Mouse (Mus musculus) neural tube, embryonic 13.5 days (tissue): Measurements from ENCODE around the gene Adcy10. TPM values are rescaled to one million over a fixed set of nuclear protein-coding genes. Genes with fewer than 3 reads are reported as not detected.

Experiments
- ATAC-seq: fragments of 200-750 bp; cut with Nextera tagmentation; 2 replicates; pipeline ENCODE4 v1.8.0; 2017; ENCODE audit warnings: low read depth, mild to moderate bottlenecking, moderate TSS enrichment, moderate library complexity
- H3K27ac ChIP-seq: fragments of 300-500 bp; sonication (generic); replicated peaks from 2 replicates; pipeline ENCODE4 v1.5.1; 2015; ENCODE audit warnings: moderate library complexity, mild to moderate bottlenecking, inconsistent platforms
- H3K27me3 ChIP-seq: fragments of 300-500 bp; sonication (generic); 2 replicates; pipeline ENCODE4 v1.6.1; 2015; ENCODE audit warnings: mild to moderate bottlenecking, inconsistent platforms
- H3K36me3 ChIP-seq: fragments of 300-500 bp; sonication (generic); 2 replicates; pipeline ENCODE4 v1.6.1; 2015; ENCODE audit warnings: mild to moderate bottlenecking, inconsistent platforms
- H3K4me1 ChIP-seq: fragments of 300-500 bp; sonication (generic); replicated peaks from 2 replicates; pipeline ENCODE4 v1.6.1; 2015; ENCODE audit warnings: inconsistent platforms
- H3K4me2 ChIP-seq: fragments of 300-500 bp; sonication (generic); 2 replicates; pipeline ENCODE4 v1.6.1; 2015; ENCODE audit warnings: inconsistent platforms, mild to moderate bottlenecking, moderate library complexity
- H3K4me3 ChIP-seq: fragments of 300-500 bp; sonication (generic); 2 replicates; pipeline ENCODE4 v1.5.1; 2015; ENCODE audit warnings: mild to moderate bottlenecking, inconsistent platforms
- H3K9ac ChIP-seq: fragments of 300-500 bp; sonication (generic); 2 replicates; pipeline ENCODE4 v1.6.1; 2015; ENCODE audit warnings: moderate library complexity, mild to moderate bottlenecking, inconsistent platforms
- H3K9me3 ChIP-seq: fragments of 300-500 bp; sonication (generic); 2 replicates; pipeline ENCODE4 v1.6.1; 2016; ENCODE audit warnings: inconsistent platforms
- WGBS: fragments of 180-500 bp; shearing (Covaris S2); methylation state at CpG from one replicate; pipeline ENCODE4 v1.1.7; 2015; 5-methylcytosine and 5-hydroxymethylcytosine counted together
- polyA plus RNA-seq: library from polyadenylated mRNA; unstranded; fragments of >200 nt; fragmentation: Nextera tagmentation; extraction: Ambion mirVana; gene quantifications from 2 replicates; pipeline ENCODE4 v1.2.1, GENCODE M21; 2015

Adcy10 gene
- polyA plus RNA-seq, 1 experiment from 2014 or later: 0.24 TPM

GRCm38 (mm10) chr1:165464574-165464973 lies 20.4 kb upstream of the Adcy10 start:
- Histone ChIP-seq H3K27me3 (no peaks in the 10 kb centered on the region), H3K4me2 (no peak overlapping the region), H3K36me3 (no peaks in the 10 kb centered on the region), H3K9ac (no peak overlapping the region), H3K9me3 (no peaks in the 10 kb centered on the region), H3K27ac (no peak overlapping the region), H3K4me1 (peaks cover 6% of the 10 kb centered on the region), H3K4me3 (no peak overlapping the region)
- no peak for ATAC-seq
- WGBS: 91% methylated on average over 3 of the region's 3 CpGs

GRCm38 (mm10) chr1:165468971-165469370 lies 16.0 kb upstream of the Adcy10 start:
- no peak overlapping the region for H3K4me3 ChIP-seq
- H3K4me1 ChIP-seq: no peaks in the 10 kb centered on the region
- H3K36me3 ChIP-seq: no peaks in the 10 kb centered on the region
- no peaks in the 10 kb centered on the region for H3K9me3 ChIP-seq
- H3K27ac ChIP-seq: no peak overlapping the region
- no peak for ATAC-seq
- H3K27me3 ChIP-seq: no peaks in the 10 kb centered on the region
- H3K4me2 ChIP-seq: no peak overlapping the region
- no peak overlapping the region for H3K9ac ChIP-seq

- no peak for ATAC-seq
- H3K9me3 ChIP-seq: no peaks in the 10 kb centered on the region
- H3K4me3 ChIP-seq: no peak overlapping the region
- no peak overlapping the region for H3K9ac ChIP-seq
- H3K27me3 ChIP-seq: no peaks in the 10 kb centered on the region
- H3K27ac ChIP-seq: no peak overlapping the region
- no peaks in the 10 kb centered on the region for H3K36me3 ChIP-seq
- no peaks in the 10 kb centered on the region for H3K4me1 ChIP-seq
- H3K4me2 ChIP-seq: no peak overlapping the region
These were observed 15.3 kb upstream of the Adcy10 start for GRCm38 (mm10) chr1:165469717-165470116.

GRCm38 (mm10) chr1:165471490-165471889 lies 13.5 kb upstream of the Adcy10 start:
- no peak overlapping the region for H3K9ac ChIP-seq
- H3K27me3 ChIP-seq: no peaks in the 10 kb centered on the region
- no peak for ATAC-seq
- no peaks in the 10 kb centered on the region for H3K9me3 ChIP-seq
- no peak overlapping the region for H3K4me3 ChIP-seq
- WGBS: 86% methylated on average over 1 of the region's 1 CpGs
- H3K4me2 ChIP-seq: no peak overlapping the region
- peaks cover 4% of the 10 kb centered on the region; the same call in 1 of the 2 replicates for H3K36me3 ChIP-seq
- no peaks in the 10 kb centered on the region for H3K4me1 ChIP-seq
- no peak overlapping the region for H3K27ac ChIP-seq

- WGBS: 89% methylated on average over 2 of the region's 2 CpGs
- ATAC-seq: no peak
- H3K4me1 ChIP-seq: no peaks in the 10 kb centered on the region
- no peaks in the 10 kb centered on the region for H3K9me3 ChIP-seq
- H3K4me3 ChIP-seq: no peak overlapping the region
- H3K27ac ChIP-seq: no peak overlapping the region
- peaks cover 15% of the 10 kb centered on the region for H3K36me3 ChIP-seq
- H3K9ac ChIP-seq: no peak overlapping the region
- H3K27me3 ChIP-seq: no peaks in the 10 kb centered on the region
- no peak overlapping the region for H3K4me2 ChIP-seq
These were observed 1.1 kb downstream of the Adcy10 start for GRCm38 (mm10) chr1:165486108-165486507.

GRCm38 (mm10) chr1:165489197-165489596 lies 4.2 kb downstream of the Adcy10 start:
- Histone ChIP-seq H3K9ac (no peak overlapping the region), H3K4me1 (no peaks in the 10 kb centered on the region), H3K36me3 (no peaks in the 10 kb centered on the region), H3K27ac (no peak overlapping the region), H3K27me3 (no peaks in the 10 kb centered on the region), H3K4me2 (no peak overlapping the region), H3K9me3 (no peaks in the 10 kb centered on the region), H3K4me3 (no peak overlapping the region)
- no peak for ATAC-seq
- WGBS: 88% methylated on average over 4 of the region's 4 CpGs

- Histone ChIP-seq H3K27ac (no peak overlapping the region), H3K4me3 (no peak overlapping the region), H3K9me3 (no peaks in the 10 kb centered on the region), H3K27me3 (no peaks in the 10 kb centered on the region), H3K9ac (no peak overlapping the region), H3K4me2 (no peak overlapping the region), H3K4me1 (no peaks in the 10 kb centered on the region), H3K36me3 (no peaks in the 10 kb centered on the region)
- ATAC-seq: no peak
- 49% methylated on average over 3 of the region's 3 CpGs for WGBS
These were observed 13.9 kb downstream of the Adcy10 start for GRCm38 (mm10) chr1:165498856-165499255.

GRCm38 (mm10) chr1:165503307-165504024 lies 18.5 kb downstream of the Adcy10 start:
- H3K36me3 ChIP-seq: no peaks in the 10 kb centered on the region
- no peak for ATAC-seq
- H3K9me3 ChIP-seq: no peaks in the 10 kb centered on the region
- H3K27me3 ChIP-seq: no peaks in the 10 kb centered on the region
- no peak overlapping the region for H3K4me2 ChIP-seq
- no peak overlapping the region for H3K4me3 ChIP-seq
- no peak overlapping the region for H3K27ac ChIP-seq
- 65% methylated on average over 10 of the region's 10 CpGs for WGBS
- no peaks in the 10 kb centered on the region for H3K4me1 ChIP-seq
- no peak overlapping the region for H3K9ac ChIP-seq

- WGBS: 90% methylated on average over 6 of the region's 6 CpGs
- Histone ChIP-seq H3K27ac (no peak overlapping the region), H3K4me3 (no peak overlapping the region), H3K9me3 (no peaks in the 10 kb centered on the region), H3K4me1 (no peaks in the 10 kb centered on the region), H3K4me2 (no peak overlapping the region), H3K9ac (no peak overlapping the region), H3K36me3 (no peaks in the 10 kb centered on the region), H3K27me3 (no peaks in the 10 kb centered on the region)
- ATAC-seq: no peak
These were observed 21.3 kb downstream of the Adcy10 start for GRCm38 (mm10) chr1:165506303-165506702.

- Histone ChIP-seq H3K27ac (no peak overlapping the region), H3K36me3 (no peaks in the 10 kb centered on the region), H3K9me3 (no peaks in the 10 kb centered on the region), H3K4me1 (no peaks in the 10 kb centered on the region), H3K9ac (no peak overlapping the region), H3K4me3 (no peak overlapping the region), H3K27me3 (no peaks in the 10 kb centered on the region), H3K4me2 (no peak overlapping the region)
- ATAC-seq: no peak
- WGBS: 86% methylated on average over 6 of the region's 6 CpGs
These were observed 25.2 kb downstream of the Adcy10 start for GRCm38 (mm10) chr1:165510161-165510560.

- Histone ChIP-seq H3K27ac (no peak overlapping the region), H3K4me3 (no peak overlapping the region), H3K9me3 (no peaks in the 10 kb centered on the region), H3K27me3 (no peaks in the 10 kb centered on the region), H3K9ac (no peak overlapping the region), H3K36me3 (no peaks in the 10 kb centered on the region), H3K4me2 (no peak overlapping the region), H3K4me1 (no peaks in the 10 kb centered on the region)
- 92% methylated on average over 7 of the region's 7 CpGs for WGBS
- ATAC-seq: no peak
These were observed 35.7 kb downstream of the Adcy10 start for GRCm38 (mm10) chr1:165520716-165521115.

- no peak overlapping the region for H3K9ac ChIP-seq
- H3K27me3 ChIP-seq: no peaks in the 10 kb centered on the region
- ATAC-seq: no peak
- H3K4me1 ChIP-seq: no peaks in the 10 kb centered on the region
- no peak overlapping the region for H3K4me3 ChIP-seq
- H3K27ac ChIP-seq: no peak overlapping the region
- no peak overlapping the region for H3K4me2 ChIP-seq
- no peaks in the 10 kb centered on the region for H3K9me3 ChIP-seq
- no peaks in the 10 kb centered on the region for H3K36me3 ChIP-seq
- WGBS: 71% methylated on average over 12 of the region's 12 CpGs
These were observed 51.2 kb downstream of the Adcy10 start for GRCm38 (mm10) chr1:165536079-165536675.
